Mouse (Mus musculus) c-Kit-negative CD71-positive TER-119-positive erythroid progenitor cells, embryonic 14.5 days (primary cell): ENCODE measurements around the gene Traf4.
"Not testable (repeated sequence)": the region's sequence is repeated elsewhere in the genome, so short reads cannot be mapped to it uniquely, and the experiment has no call there.

Experiments
- DNase-seq: peaks from one replicate; pipeline ENCODE4 v3.0.0-alpha.2; 2013; ENCODE audit warnings: low read depth, low spot score

Gene Traf4

DNA sequence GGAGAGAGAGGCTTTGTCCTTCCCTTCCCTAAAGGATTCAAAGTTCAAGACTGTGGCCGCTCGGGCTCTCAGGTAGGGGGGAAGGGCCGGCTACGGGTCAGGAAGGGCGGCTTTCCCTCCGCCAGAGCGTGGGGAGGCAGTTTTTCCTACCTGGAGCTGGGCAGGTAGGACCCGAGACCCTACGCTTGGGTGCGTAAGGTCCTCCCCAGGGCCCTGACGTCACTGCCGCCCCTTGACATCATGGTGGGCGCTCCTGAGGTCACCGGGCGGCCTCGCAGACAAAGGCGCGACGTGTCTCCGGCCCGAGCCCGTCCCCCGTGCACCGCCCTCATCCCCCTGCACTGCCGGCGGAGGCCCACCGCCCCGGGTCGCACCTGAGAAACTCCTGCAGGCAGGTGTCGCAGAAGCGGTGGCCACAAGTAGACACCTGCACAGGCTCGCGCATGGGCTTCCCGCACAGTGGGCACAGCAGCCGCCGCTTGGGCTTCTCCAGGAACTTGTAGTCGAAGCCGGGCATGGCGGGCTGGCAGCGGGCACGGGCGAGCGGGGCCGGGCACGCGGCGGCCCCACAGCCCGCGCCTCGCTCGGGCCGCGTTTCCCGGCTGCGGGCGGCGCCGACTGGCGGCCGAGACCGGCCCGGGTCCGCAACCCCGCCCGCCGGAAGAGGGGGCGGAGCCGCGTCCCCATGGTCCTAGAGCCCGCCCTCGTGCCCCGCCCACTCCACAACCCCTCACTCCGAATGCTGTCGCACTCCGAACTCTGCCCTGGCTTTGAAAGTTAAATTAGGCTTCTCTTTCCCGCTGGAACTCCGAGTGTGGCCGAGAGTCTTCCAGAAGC lies at the start of gene Traf4:
TSS of gene Traf4 (minus strand) at position 666 of the 837 bp plus-strand sequence.
- peak; percentile 72 for DNase-seq

DNA sequence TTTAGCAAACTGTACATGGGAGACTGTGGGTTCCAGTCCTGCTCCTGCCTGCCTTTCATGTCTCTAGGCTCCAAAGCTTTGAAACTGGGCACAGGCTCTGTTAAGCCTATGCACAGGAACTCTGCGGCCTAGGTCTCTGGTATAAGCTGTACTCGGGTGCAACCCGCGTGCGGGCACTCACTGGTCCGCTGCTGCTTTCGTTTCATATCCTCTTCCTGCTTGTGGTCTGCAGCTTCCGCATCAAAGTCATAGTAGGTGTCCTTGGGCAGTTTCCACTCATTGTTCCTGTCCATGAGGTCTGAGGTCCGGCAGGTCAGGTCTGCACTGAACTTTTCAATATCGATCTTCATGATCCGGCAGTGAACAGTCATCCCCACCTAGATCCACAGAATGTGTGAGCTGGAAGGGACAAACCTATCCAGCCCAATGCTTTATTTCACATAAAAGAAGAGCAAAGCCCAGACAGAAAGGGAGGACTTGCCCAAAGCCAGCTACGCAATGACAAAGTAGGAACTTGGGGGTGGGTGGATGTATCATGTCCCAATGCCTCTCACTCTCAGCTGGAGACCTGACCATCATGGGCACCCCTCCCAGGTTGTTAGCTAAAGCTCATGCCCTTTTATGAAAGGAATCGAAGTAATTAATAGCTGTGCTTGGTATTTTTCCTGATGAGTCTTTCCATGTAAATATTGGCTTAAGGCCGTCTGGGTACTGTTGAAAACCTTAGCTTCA lies 47.9 kb upstream of the Traf4 start:
- DNase-seq = no peak

DNA sequence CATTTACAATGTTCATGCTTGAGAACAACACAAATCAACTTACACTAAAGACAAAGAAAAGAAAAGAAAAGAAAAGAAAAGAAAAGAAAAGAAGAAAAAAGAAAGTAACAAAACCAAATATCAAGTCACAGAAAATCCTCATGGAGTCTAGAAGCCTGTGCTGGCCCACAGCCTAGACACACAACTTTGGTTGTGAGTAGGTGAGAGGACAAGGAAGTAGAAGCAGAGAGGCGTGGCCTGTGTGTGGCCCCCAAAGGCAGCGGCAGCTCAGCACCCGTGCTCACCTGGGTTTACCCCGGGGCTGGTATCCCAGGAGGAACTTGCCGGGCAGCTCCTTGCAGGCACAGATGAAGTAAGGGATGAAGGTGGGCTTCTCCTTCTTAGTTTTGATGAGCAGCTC lies 46.1 kb upstream of the Traf4 start:
- no peak for DNase-seq

DNA sequence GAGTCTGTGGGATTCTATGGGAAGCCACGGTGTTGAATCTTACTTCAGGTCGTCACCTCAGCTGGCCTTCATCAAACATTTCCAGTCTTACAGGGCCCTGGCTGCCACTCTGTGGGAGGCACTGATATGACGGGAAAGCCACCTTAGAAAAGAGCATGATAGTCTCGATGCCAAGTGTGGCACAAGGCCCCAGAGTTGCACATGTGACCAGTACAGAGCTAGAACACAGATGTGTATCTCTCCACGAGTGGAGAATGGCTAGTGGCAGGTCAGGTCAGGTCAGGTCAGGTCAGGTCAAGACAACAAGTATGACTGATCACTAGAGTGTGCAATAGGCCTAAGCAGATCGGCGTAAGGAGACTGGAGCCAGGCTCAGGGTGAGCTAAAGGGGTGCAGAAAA lies 45.2 kb upstream of the Traf4 start:
- DNase-seq = no peak

DNA sequence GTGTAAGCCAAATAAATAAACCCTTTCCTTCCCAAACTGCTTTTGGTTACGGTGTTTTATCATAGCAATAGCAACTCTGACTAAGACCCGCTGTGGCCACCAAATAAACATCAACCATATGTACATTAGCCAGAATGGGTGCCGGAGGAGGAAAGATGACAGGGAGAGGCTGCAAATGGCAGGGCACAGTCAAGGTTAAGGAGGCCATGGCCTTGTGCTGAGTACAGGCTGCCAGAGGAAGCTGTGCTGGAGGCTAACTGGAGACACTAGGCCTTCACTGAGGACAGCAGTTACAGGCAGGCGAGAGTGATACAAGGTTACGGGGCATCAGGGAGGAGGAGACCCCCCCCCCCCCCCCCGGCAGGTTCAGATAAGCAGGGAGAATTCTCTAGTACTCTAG lies 44.5 kb upstream of the Traf4 start:
- no peak for DNase-seq

DNA sequence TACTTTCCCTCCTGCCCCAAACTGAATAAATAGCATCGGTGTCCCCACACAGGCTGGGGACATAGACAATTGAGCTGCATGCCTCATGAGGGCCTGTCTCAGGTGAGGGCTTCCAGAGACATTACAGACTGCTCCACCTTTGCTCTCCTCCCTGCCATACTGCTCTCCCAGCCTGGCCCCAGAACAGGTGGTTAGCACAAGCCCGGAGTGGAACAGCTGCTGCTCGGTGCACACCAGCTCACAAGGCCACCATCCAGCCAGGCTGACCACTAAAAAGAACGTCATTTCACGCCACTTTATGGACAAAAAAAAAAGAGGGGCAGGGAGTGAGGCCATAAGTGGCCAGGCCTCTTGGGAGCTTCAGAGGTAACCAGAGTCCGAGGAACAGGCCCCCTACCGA lies 41.8 kb upstream of the Traf4 start:
- no peak for DNase-seq

DNA sequence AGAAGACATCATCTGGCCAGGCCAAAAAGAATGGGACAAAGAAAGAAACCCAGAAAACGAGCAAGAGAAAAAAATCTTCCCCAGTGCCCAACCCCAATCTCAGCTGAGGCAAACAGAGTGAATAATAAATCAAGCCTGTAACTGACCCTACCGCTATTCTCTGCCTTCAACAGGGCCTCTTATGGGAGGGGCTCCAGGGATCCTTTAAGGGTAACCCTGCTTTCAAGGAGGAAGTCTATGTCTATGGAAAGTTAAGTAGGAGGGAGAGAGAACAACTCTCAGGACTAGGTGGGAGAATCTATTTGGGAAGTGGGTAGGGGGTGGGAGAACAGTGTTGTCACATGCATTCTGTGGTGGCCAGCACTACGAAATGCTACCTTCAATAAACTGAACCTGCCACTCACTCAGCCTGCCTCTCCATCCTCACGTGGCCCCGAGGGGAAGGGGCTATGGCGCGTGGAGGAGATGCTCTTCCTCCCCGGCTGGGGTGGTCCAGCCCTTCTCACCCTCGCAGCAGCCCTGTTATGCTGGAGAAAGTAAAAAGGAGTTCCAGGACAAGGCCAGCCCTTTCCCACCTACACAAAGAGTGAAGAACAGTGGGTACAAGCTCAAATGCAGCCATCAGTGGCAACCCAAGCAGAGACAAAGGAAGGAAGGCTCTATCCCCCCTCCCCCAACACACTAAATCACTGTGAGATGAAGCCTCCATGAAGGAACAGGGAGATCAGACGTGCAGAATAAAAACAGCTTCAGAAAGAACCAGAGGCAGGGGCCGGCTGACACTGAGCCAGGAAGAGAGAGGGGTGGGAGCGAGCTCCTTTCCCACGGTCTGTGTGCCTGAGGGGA lies 40.2 kb upstream of the Traf4 start:
- DNase-seq = no peak

DNA sequence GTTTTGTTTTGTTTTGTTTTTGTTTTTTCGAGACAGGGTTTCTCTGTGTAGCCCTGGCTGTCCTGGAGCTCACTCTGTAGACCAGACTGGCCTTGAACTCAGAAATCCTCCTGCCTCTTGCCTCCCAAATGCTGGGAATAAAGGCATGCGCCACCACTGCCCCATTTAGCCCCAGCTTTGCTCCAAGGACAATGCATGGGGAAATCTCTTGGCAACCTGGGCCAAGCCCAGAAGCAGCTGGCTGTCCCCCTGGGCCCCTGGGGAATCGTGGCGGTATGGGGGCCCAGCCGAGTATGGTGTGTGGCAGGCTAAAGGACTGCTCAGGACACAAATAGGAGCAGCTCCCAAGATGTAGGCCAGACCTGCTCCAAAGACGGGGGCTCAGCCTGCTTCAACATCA lies 38.9 kb upstream of the Traf4 start:
- DNase-seq = no peak

DNA sequence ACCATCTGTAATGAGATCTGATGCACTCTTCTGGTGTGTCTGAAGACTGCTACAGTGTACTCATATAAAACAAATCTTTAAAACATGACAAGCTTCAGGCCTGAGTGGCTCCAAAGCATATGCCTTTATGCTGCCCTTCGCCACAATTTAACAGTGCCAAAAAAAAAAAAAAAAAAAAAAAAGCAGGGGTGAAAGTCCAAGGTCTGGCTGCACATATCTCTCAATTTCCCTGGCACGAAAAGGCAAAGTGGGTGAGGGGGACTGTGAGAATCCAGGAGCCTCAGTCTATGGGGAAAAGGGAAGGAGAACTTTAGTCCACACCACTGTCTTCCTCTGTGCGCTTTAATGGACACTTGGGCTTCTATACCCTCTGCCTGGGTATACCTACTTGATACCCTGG lies 37.0 kb upstream of the Traf4 start:
- no peak for DNase-seq

DNA sequence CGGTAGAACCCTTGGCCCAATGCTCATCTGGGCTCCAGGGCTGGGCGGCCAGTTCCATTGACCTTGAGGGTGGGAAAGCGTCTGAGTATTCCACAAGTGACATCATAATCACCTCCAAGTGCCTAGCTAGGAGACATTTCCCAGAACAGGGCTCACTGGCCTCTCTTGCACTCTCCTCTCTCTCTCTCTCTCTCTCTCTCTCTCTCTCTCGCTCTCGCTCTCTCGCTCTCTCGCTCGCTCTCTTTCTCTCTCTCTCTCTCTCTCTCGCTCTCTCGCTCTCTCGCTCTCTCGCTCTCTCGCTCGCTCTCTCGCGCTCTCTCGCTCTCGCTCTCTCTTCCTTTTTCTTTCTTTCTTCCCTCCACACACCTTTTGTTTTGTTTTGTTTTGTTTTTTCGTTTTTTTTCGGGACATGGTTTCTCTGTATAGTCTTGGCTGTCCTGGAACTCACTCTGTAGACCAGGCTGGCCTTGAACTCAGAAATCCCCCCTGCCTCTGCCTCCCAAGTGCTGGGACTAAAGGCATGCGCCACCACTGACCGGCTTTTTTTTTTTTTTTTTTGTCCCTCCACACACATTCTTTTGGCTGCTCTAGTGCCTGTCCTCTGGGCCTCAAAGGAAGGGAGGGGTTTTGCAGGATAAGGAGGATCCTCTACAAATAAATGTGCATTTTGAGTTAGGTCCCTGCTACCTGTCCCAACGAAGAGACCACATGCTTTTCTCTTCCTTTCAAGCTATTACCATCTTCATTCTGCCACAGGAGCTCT lies 29.9 kb upstream of the Traf4 start:
- no peak for DNase-seq

DNA sequence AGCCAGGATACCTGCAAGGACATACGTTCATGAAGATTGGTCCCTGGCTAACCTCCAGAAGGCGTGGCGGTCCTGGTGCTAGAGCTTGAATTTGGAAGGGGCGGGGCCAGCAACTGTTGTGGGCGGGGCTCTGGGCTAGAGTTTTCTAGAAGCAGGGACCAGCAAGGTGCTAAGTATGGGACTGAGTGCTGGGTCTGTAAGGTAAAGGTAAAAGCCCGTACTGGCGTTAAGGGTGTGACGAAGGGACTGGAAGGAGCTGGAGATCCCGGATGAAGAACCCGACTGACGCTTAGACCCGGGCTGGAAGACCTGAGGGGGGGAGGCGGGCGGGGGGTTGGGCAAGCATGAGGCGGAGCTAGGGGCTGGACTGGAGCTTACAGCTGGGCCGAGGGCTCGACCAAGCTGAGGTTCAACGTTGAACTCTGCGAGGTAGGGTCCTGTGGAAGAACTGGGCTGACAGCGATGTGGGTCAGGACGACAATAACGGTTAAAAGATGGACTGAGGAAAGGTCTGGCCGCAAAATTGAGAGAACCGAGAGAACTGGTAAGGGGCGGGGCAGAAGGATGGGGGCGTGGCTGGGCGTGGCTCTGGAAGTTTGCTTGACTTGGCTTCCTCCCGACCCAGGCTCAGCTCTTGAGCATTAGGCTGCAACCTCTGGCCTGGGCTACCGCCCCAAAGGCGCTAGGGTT lies 29.2 kb upstream of the Traf4 start:
- DNase-seq = peak; percentile 63

DNA sequence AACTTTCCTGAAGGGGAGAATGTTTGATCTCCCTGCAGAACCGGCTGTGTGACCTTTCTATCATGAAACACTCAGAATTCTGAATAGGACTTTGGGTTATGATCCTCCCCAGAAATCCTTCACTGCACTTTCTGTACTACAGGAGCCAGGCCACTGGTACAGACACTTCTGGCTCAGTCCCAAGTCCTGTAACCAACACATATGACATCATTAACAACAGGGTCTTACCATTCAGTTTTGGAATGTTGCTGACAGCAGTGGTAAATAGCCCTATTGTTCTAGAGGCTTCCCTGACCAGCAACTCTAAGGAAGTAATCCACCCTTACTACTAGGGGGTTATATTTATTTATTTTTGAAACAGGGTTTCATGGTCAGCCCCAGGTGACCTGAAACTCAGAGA lies 27.7 kb upstream of the Traf4 start, which contains the start of gene Proca1:
TSS of gene Proca1 (plus strand) at position 280 of the 400 bp plus-strand sequence.
- no peak for DNase-seq

DNA sequence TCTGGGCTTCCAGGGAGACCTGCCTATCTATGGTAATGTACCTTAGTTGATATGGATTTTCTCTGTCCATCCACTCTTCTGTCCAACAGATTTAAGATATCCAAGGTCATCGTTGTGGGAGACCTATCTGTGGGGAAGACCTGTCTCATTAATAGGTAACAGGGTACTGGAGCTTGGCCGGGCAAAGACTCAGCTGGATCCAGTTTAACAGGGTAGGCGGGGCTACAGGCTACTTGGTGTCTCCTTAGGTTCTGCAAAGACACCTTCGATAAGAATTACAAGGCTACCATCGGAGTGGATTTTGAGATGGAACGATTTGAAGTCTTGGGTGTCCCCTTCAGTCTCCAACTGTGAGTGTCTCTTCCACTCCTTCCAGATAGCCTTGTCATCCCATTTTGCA lies 24.7 kb upstream of the Traf4 start:
- no peak for DNase-seq

DNA sequence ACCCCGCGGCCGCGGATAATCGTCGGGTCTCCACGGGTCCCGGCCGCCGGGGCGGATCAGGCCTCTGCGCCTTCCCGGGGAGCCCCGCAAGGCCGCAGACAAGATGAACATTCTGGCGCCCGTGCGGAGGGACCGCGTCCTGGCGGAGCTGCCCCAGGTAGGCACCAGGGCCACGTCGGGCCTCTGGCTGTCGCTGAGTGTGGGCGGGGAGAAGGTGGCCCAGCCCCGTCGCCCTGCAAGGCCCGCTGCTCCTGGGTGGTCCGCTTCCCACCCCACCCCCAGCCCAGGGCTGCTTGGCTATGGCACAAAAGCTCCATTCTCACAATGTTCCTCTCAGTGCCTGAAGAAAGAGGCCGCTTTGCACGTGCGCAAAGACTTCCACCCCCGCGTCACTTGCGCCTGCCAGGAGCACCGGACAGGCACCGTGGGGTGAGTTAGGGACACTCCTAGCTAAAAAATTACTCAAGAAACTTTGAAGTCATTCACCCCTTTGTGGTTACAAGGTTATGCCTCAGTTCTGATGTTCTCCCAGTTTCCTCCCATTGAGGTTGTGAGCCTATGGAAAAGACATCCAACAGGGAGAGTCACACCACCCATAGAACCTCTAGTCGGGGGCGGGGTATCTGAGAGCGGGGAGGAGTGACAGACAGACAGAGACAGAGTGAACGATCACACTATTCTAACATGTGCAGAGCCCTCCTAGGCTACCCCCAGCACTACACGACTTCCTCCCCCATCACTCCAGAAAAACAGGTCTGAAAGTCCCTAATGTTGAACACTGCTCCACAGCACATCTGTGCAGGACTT lies 24.0 kb upstream of the Traf4 start:
- no peak for DNase-seq

DNA sequence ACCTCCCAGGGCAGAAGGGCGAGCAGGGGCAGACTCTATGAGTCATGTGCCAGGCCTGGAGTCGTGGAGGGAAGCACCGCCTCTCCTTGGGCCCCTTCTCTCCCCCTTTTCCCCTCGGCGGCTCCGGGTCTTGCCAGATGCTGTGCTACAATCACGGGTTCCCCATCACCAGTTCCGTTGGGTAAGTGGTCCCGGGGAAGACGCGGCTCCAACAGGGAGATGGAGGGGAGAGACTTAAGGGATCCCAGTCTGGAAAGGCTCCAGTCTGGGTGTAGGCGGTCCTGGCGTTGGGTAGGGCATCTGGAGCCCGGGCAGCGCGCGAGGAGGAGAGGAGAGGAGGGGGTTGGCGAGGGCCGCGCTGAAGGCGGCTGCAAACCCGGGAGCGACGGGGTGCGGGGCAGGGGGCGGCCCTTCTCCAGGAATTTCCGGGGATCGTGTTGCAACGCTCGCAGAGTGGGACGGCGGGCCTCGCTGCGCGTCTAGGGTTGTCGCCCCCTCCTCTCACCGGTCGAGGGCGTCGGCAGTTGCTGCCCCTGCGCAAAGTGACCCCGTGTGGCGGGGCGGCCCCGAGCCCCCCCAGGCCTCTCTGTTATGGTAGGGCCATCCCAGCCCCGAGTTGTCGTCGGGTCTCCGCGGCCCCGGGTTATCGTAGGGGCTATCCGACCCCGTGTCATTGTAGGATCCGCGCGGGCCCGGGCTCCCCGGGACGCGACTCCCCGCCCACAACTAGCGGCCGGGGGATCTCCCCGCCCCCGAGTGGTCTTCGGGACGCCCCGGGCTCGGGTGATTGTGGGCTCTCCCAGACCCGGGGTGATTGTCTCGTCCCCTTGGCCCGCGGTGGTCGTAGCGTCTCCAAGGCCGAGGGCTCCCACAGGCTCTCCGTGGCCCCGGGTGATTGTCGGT lies 23.2 kb upstream of the Traf4 start, which contains the start of gene Rab34:
TSS of gene Rab34 (plus strand) at position 100 of the 903 bp plus-strand sequence.
- DNase-seq = no peak

DNA sequence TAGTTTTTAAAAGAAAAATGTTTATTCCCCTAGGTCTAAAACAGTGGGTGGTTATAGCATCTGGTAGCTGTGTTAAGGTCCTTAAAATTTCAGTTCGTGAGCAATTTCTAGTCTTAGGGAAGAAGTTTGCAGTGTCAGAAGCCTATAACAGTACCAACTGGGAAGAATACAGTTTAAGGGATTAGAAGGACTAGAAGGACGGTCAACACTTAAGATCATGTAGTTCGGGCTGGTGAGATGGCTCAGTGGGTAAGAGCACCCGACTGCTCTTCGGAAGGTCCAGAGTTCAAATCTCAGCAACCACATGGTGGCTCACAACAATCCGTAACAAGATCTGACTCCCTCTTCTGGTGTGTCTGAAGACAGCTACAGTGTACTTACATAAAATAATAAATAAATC lies 19.3 kb upstream of the Traf4 start:
- not testable (repeated sequence) for DNase-seq

DNA sequence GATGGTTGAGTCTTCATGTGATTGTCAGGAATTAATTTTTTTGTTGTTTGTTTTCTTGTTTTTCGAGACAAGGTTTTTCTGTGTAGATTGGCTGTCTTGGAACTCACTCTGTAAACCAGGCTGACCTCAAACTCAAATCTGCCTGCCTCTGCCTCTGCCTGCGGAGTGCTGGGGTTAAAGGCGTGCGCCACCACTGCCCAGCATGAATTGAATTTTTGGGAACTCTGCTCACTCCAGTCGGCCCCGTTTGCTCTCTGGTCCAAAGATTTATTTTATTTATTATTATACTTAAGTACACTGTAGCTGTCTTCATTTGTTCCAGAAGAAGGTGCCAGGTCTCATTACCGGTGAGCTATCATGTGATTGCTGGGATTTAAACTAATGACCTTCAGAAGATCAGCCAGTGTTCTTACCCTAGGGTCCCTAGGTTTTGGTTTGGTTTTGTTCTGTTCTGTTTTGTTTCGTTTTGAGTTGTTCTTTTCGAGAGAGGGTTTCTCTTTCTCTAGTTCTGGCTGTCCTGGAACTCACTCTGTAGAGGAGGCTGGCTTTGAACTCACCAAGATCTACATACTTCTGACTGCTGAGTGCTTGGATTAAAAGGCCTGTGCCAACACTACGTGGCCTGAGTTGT lies 18.6 kb upstream of the Traf4 start:
- no peak for DNase-seq
